Mouse (Mus musculus) kidney, embryonic 15.5 days (tissue): ENCODE results near the gene Adamts20. TPM values are rescaled to one million over a fixed set of nuclear protein-coding genes. Genes with fewer than 3 reads are reported as not detected.

ENCODE experiments used
- ATAC-seq: fragments of 200-750 bp; cut with Nextera tagmentation; replicated peaks from 2 replicates; pipeline ENCODE4 v1.8.0; 2017; ENCODE audit warnings: moderate TSS enrichment; ENCODE audit not compliant: low FRiP score
- H3K27ac ChIP-seq: fragments of 300-500 bp; sonication (generic); 2 replicates; pipeline ENCODE4 v1.5.1; 2015; ENCODE audit warnings: mild to moderate bottlenecking, inconsistent platforms
- H3K27me3 ChIP-seq: fragments of 300-500 bp; sonication (generic); 2 replicates; pipeline ENCODE4 v1.6.1; 2015; ENCODE audit warnings: inconsistent platforms
- H3K36me3 ChIP-seq: fragments of 300-500 bp; sonication (generic); 2 replicates; pipeline ENCODE4 v1.6.1; 2015; ENCODE audit warnings: inconsistent platforms
- H3K4me1 ChIP-seq: fragments of 300-500 bp; sonication (generic); 2 replicates; pipeline ENCODE4 v1.6.1; 2015; ENCODE audit warnings: inconsistent platforms
- H3K4me2 ChIP-seq: fragments of 300-500 bp; sonication (generic); 2 replicates; pipeline ENCODE4 v1.6.1; 2015; ENCODE audit warnings: moderate library complexity, mild to moderate bottlenecking, inconsistent platforms
- H3K4me3 ChIP-seq: fragments of 300-500 bp; sonication (generic); replicated peaks from 2 replicates; pipeline ENCODE4 v1.5.1; 2015; ENCODE audit warnings: mild to moderate bottlenecking, inconsistent platforms
- H3K9ac ChIP-seq: fragments of 300-500 bp; sonication (generic); 2 replicates; pipeline ENCODE4 v1.6.1; 2015; ENCODE audit warnings: mild to moderate bottlenecking, inconsistent platforms
- H3K9me3 ChIP-seq: fragments of 300-500 bp; sonication (generic); replicated peaks from 2 replicates; pipeline ENCODE4 v1.6.1; 2016; ENCODE audit warnings: inconsistent platforms
- WGBS: fragments of 180-500 bp; shearing (Covaris S2); methylation state at CpG from one replicate; pipeline ENCODE4 v1.1.7; 2015; ENCODE audit warnings: mixed read lengths; 5-methylcytosine and 5-hydroxymethylcytosine counted together
- polyA plus RNA-seq: library from polyadenylated mRNA; unstranded; fragments of >200 nt; fragmentation: Nextera tagmentation; extraction: Ambion mirVana; gene quantifications from 2 replicates; pipeline ENCODE4 v1.2.1, GENCODE M21; 2015

The Adamts20 gene
- polyA plus RNA-seq, 1 experiment from 2014 or later, result 3.6 TPM

DNA sequence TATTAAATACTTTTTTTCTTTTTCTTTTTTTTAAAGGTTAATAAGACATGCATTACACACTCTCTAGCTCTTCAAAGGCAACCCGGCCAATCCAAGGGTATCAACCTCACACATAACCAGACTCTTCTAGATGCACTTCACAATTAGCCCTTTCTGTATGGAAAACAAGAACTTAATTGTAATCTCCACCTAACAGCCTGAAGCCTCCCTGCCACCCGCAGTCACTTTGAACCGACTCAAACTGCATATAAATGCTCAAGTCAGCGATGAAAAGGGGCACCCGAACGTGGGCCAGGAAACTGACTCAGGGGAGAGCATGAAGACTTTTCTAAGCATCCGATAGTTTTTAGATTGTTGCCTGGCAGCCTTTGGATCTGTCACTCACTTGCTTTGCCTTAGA lies 12.1 kb upstream of the Adamts20 start:
- H3K4me1 ChIP-seq, result peaks cover 14% of the 10 kb centered on the region
- no peaks in the 10 kb centered on the region for H3K27me3 ChIP-seq
- H3K36me3 ChIP-seq, result no peaks in the 10 kb centered on the region
- H3K9me3 ChIP-seq, result no peaks in the 10 kb centered on the region
- no peak overlapping the region for H3K9ac ChIP-seq
- no peak overlapping the region for H3K27ac ChIP-seq
- no peak overlapping the region for H3K4me3 ChIP-seq
- WGBS, result 63% methylated on average over 7 of the region's 7 CpGs
- no peak for ATAC-seq
- H3K4me2 ChIP-seq, result no peak overlapping the region

GRCm38 (mm10) chr15:94475975-94476374 lies 10.8 kb upstream of the Adamts20 start:
- 86% methylated on average over 5 of the region's 5 CpGs for WGBS
- H3K36me3 ChIP-seq, result no peaks in the 10 kb centered on the region
- ATAC-seq, result no peak
- H3K27ac ChIP-seq, result no peak overlapping the region
- peaks cover 14% of the 10 kb centered on the region for H3K4me1 ChIP-seq
- H3K9me3 ChIP-seq, result no peaks in the 10 kb centered on the region
- no peak overlapping the region for H3K4me3 ChIP-seq
- no peak overlapping the region for H3K4me2 ChIP-seq
- no peaks in the 10 kb centered on the region for H3K27me3 ChIP-seq
- H3K9ac ChIP-seq, result no peak overlapping the region

DNA sequence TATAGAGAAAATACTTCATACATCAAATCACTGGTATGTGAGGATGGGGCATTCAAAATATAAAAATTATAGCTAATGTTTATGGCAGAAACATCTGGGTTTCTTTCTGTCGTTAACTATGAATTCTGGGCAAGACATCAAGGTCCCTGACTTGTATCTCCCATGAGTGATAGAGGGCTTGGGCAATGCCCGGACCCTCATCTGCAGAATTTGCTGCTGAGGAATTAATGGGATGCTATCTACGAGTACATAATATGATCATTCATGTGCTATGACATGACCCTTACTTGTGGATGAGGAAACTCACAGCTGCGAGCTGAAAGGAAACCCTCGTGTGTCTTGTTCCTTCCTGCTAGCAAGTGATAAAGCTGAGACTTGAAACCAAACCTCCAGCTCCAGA lies 5.1 kb upstream of the Adamts20 start:
- Histone ChIP-seq H3K27me3 (no peaks in the 10 kb centered on the region), H3K4me2 (no peak overlapping the region), H3K9ac (no peak overlapping the region), H3K4me3 (no peak overlapping the region), H3K27ac (no peak overlapping the region), H3K4me1 (no peaks in the 10 kb centered on the region), H3K36me3 (no peaks in the 10 kb centered on the region), H3K9me3 (no peaks in the 10 kb centered on the region)
- WGBS, result 62% methylated on average over 5 of the region's 5 CpGs
- no peak for ATAC-seq

GRCm38 (mm10) chr15:94464881-94465280 lies 337 bp downstream of the Adamts20 start:
- Histone ChIP-seq H3K27ac (no peak overlapping the region), H3K36me3 (no peaks in the 10 kb centered on the region), H3K4me3 (no peak overlapping the region), H3K4me2 (no peak overlapping the region), H3K27me3 (no peaks in the 10 kb centered on the region; the same call in 1 of the 2 replicates), H3K9me3 (no peaks in the 10 kb centered on the region), H3K9ac (no peak overlapping the region), H3K4me1 (no peaks in the 10 kb centered on the region)
- no peak for ATAC-seq
- 79% methylated on average over 14 of the region's 14 CpGs for WGBS

DNA sequence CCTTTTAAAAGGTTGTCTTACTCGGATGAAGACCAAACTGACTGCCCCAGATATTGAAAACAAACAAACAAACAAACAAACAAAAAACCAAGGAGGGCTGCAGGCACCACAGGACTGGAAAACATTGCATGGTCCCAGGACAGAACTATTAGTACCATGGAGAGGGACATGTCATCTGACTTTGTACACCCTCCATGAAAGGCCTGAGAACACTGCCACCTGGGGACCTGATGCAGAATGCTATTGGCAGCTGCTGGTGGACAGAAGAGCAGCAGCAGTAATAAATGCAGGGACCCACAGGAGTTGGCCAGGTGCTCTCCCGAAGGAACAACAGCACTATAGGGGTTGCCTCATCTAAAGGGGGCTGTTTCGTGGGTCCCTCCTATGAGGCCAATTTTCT lies 2.0 kb downstream of the Adamts20 start:
- H3K9me3 ChIP-seq, result no peaks in the 10 kb centered on the region
- no peaks in the 10 kb centered on the region for H3K36me3 ChIP-seq
- no peaks in the 10 kb centered on the region; the same call in 1 of the 2 replicates for H3K27me3 ChIP-seq
- H3K27ac ChIP-seq, result no peak overlapping the region
- peaks cover 3% of the 10 kb centered on the region; the same call in 1 of the 2 replicates for H3K4me1 ChIP-seq
- H3K9ac ChIP-seq, result no peak overlapping the region
- no peak overlapping the region for H3K4me2 ChIP-seq
- 0 out of 2 replicates have a peak, but pooled peaks have one; percentile 36 for ATAC-seq
- WGBS, result 67% methylated on average over 3 of the region's 3 CpGs
- no peak overlapping the region for H3K4me3 ChIP-seq

- Histone ChIP-seq H3K27me3 (no peaks in the 10 kb centered on the region; the same call in 1 of the 2 replicates), H3K27ac (no peak overlapping the region), H3K4me1 (peaks cover 9% of the 10 kb centered on the region), H3K36me3 (no peaks in the 10 kb centered on the region), H3K9ac (no peak overlapping the region), H3K4me2 (no peak overlapping the region), H3K4me3 (no peak overlapping the region), H3K9me3 (no peaks in the 10 kb centered on the region)
- 49% methylated on average over 3 of the region's 3 CpGs for WGBS
- ATAC-seq, result no peak
Observed at GRCm38 (mm10) chr15:94462206-94462605, 3.0 kb downstream of the Adamts20 start.

GRCm38 (mm10) chr15:94461166-94461565 lies 4.1 kb downstream of the Adamts20 start:
- WGBS, result 66% methylated on average over 9 of the region's 9 CpGs
- H3K9me3 ChIP-seq, result no peaks in the 10 kb centered on the region
- no peak overlapping the region for H3K4me2 ChIP-seq
- peaks cover 9% of the 10 kb centered on the region for H3K4me1 ChIP-seq
- ATAC-seq, result no peak
- H3K9ac ChIP-seq, result no peak overlapping the region
- no peak overlapping the region for H3K4me3 ChIP-seq
- no peak overlapping the region for H3K27ac ChIP-seq
- no peaks in the 10 kb centered on the region for H3K36me3 ChIP-seq
- H3K27me3 ChIP-seq, result no peaks in the 10 kb centered on the region; the same call in 1 of the 2 replicates

GRCm38 (mm10) chr15:94457636-94458390 lies 7.4 kb downstream of the Adamts20 start:
- no peaks in the 10 kb centered on the region for H3K9me3 ChIP-seq
- 18% methylated on average over 18 of the region's 18 CpGs for WGBS
- no peaks in the 10 kb centered on the region for H3K36me3 ChIP-seq
- H3K27me3 ChIP-seq, result no peaks in the 10 kb centered on the region
- H3K9ac ChIP-seq, result no peak overlapping the region
- H3K4me3 ChIP-seq, result no peak overlapping the region
- H3K4me1 ChIP-seq, result peaks cover 9% of the 10 kb centered on the region
- H3K27ac ChIP-seq, result no peak overlapping the region
- H3K4me2 ChIP-seq, result peak overlapping the region; percentile 32; the same call in 1 of the 2 replicates
- ATAC-seq, result peak; percentile 81

DNA sequence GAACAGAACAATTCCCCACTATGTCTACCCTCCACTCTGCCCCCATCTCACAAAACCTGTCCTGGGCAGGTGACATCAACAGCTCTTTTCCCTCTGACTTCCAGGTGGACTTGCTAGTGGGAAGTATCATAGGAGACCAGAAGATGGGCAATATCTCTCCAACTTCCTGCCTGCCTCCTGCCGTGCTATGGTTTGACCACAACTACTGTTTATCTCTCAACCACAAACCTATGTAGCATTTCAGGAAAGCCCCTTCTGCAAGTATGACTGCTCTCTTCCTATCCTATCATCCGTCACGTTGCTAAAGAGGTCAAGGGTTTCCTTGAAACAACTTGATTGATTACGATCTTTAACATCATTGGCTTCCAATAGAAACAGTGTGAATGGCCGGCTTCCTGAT lies 12.4 kb downstream of the Adamts20 start:
- H3K4me1 ChIP-seq, result peaks cover 3% of the 10 kb centered on the region; the same call in 1 of the 2 replicates
- H3K27me3 ChIP-seq, result no peaks in the 10 kb centered on the region
- ATAC-seq, result no peak
- H3K4me3 ChIP-seq, result no peak overlapping the region
- H3K9me3 ChIP-seq, result no peaks in the 10 kb centered on the region
- no peaks in the 10 kb centered on the region for H3K36me3 ChIP-seq
- H3K4me2 ChIP-seq, result no peak overlapping the region
- WGBS, result 78% methylated on average over 5 of the region's 5 CpGs
- no peak overlapping the region for H3K9ac ChIP-seq
- H3K27ac ChIP-seq, result no peak overlapping the region

DNA sequence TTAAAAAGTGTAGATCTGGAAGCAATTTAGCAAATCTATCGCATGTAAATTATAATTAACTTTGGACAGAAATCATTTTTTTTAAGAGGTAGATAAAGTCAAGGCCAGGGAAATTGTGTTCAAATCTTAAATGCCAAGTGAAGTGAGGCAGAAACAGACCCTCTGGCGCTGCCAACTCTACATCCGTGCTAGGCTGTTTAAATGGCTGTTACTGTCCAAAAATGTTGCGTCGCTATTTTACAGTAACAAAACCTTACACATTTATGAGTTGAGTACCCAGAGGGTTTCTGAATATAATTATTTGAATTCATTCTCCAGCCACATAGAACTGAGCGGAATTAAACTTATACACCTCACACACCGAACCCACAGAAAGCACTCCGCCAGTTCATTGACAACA lies 13.6 kb downstream of the Adamts20 start:
- 83% methylated on average over 8 of the region's 8 CpGs for WGBS
- no peaks in the 10 kb centered on the region for H3K9me3 ChIP-seq

DNA sequence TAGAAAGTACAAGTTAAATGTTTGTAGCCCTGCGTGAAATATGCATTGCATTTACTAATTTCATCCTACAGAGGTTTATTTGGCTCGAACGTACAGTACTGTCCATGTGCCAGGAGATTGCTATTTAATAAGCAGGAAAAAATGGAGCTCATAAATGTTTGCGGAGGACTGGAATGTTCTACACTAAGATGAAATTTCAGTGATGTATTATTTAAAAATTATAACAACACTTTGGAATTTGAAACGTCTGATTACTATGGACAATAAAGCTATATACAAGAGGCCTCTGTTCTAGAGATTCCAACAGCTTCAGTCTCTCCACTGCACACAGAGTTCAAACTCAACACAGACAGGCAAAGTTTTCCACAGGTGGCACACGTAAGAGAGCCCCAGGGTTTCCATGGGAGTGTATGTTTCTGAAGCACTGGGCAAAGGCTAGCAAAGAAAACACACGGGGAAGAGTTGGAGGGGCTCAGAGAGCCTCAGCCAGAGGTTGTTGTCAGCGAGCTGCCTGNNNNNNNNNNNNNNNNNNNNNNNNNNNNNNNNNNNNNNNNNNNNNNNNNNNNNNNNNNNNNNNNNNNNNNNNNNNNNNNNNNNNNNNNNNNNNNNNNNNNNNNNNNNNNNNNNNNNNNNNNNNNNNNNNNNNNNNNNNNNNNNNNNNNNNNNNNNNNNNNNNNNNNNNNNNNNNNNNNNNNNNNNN lies 20.6 kb downstream of the Adamts20 start:
- no peaks in the 10 kb centered on the region for H3K36me3 ChIP-seq
- no peak overlapping the region for H3K9ac ChIP-seq
- ATAC-seq, result peak; percentile 83
- no peaks in the 10 kb centered on the region for H3K27me3 ChIP-seq
- H3K4me3 ChIP-seq, result no peak overlapping the region
- 39% methylated on average over 8 of the region's 8 CpGs for WGBS
- H3K4me1 ChIP-seq, result peaks cover 20% of the 10 kb centered on the region
- no peak overlapping the region for H3K4me2 ChIP-seq
- H3K9me3 ChIP-seq, result no peaks in the 10 kb centered on the region
- H3K27ac ChIP-seq, result peak overlapping the region; percentile 89

More for the DNA sequence above, 13.6 kb downstream of the Adamts20 start:
- no peak overlapping the region for H3K27ac ChIP-seq
- H3K4me1 ChIP-seq, result no peaks in the 10 kb centered on the region
- no peak overlapping the region for H3K9ac ChIP-seq
- no peaks in the 10 kb centered on the region for H3K27me3 ChIP-seq
- no peak for ATAC-seq
- no peaks in the 10 kb centered on the region for H3K36me3 ChIP-seq
- H3K4me2 ChIP-seq, result no peak overlapping the region
- H3K4me3 ChIP-seq, result no peak overlapping the region

GRCm38 (mm10) chr15:94444043-94444436 lies 21.2 kb downstream of the Adamts20 start:
- Histone ChIP-seq H3K4me3 (no peak overlapping the region), H3K36me3 (no peaks in the 10 kb centered on the region), H3K9ac (no peak overlapping the region), H3K4me1 (peaks cover 20% of the 10 kb centered on the region), H3K4me2 (no peak overlapping the region), H3K27me3 (no peaks in the 10 kb centered on the region), H3K9me3 (no peaks in the 10 kb centered on the region), H3K27ac (peak overlapping the region; percentile 89)
- 0 out of 2 replicates have a peak, but pooled peaks have one; percentile 41 for ATAC-seq
- 56% methylated on average over 11 of the region's 11 CpGs for WGBS
